Mouse (Mus musculus) C2C12 (cell line): ENCODE measurements around the gene Zfp691. TPM values are rescaled to one million over a fixed set of nuclear protein-coding genes. Genes with fewer than 3 reads are reported as not detected.

Experiments used
- H3K27me3 ChIP-seq: one replicate; pipeline ENCODE4 v1.6.1; 2011; ENCODE audit not compliant: control insufficient read depth, insufficient read depth, insufficient read length
- H3K36me3 ChIP-seq: one replicate; pipeline ENCODE4 v1.6.1; 2011; ENCODE audit not compliant: control insufficient read depth, insufficient read depth
- H3K4me3 ChIP-seq: one replicate; pipeline ENCODE4 v1.5.1; 2011; ENCODE audit warnings: mild to moderate bottlenecking, control low read depth; ENCODE audit not compliant: poor library complexity, insufficient read depth, severe bottlenecking
- H3K79me2 ChIP-seq: one replicate; pipeline ENCODE4 v1.6.1; 2011; ENCODE audit not compliant: control insufficient read depth, insufficient read depth
- H3K79me3 ChIP-seq: one replicate; pipeline ENCODE4 v1.6.1; 2011; ENCODE audit warnings: low read depth, control low read depth
- H3ac ChIP-seq: one replicate; pipeline ENCODE3; 2011; ENCODE audit warnings: low read depth; ENCODE audit not compliant: control insufficient read depth, insufficient read length
- CEBPB ChIP-seq: IDR thresholded peaks from one replicate; pipeline ENCODE4 v1.6.1; 2011; ENCODE audit warnings: low read depth, mild to moderate bottlenecking, control low read depth, moderate library complexity
- CTCF ChIP-seq: IDR thresholded peaks from one replicate; pipeline ENCODE4 v1.5.1; 2011; ENCODE audit not compliant: control insufficient read depth, insufficient read depth, insufficient read length
- FOSL1 ChIP-seq: IDR thresholded peaks from one replicate; pipeline ENCODE4 v1.8.0; 2011; ENCODE audit warnings: mild to moderate bottlenecking, low read length; ENCODE audit not compliant: poor library complexity, insufficient read depth, severe bottlenecking
- MAX ChIP-seq: IDR thresholded peaks from one replicate; pipeline ENCODE4 v1.6.1; 2011; ENCODE audit warnings: mild to moderate bottlenecking, control low read depth
- MYOD1 ChIP-seq: IDR thresholded peaks from one replicate; pipeline ENCODE4 v1.6.1; 2011; ENCODE audit warnings: low read depth; ENCODE audit not compliant: control insufficient read depth, insufficient read length
- MYOG ChIP-seq: IDR thresholded peaks from one replicate; pipeline ENCODE4 v1.6.1; 2011; ENCODE audit not compliant: control insufficient read depth, insufficient read length; ENCODE audit errors: extremely low read depth
- USF1 ChIP-seq: IDR thresholded peaks from one replicate; pipeline ENCODE4 v1.6.1; 2011; ENCODE audit warnings: low read depth, mild to moderate bottlenecking, control low read depth, moderate library complexity
- polyA plus RNA-seq: library from polyadenylated mRNA; unstranded; fragments of >200 nt; fragmentation: generic; extraction: Trizol; gene quantifications from one replicate; pipeline ENCODE4 v1.2.1, GENCODE M21; 2012; ENCODE audit warnings: missing spikeins

Zfp691 gene
- polyA plus RNA-seq, 1 experiment, result 4.8 TPM

DNA sequence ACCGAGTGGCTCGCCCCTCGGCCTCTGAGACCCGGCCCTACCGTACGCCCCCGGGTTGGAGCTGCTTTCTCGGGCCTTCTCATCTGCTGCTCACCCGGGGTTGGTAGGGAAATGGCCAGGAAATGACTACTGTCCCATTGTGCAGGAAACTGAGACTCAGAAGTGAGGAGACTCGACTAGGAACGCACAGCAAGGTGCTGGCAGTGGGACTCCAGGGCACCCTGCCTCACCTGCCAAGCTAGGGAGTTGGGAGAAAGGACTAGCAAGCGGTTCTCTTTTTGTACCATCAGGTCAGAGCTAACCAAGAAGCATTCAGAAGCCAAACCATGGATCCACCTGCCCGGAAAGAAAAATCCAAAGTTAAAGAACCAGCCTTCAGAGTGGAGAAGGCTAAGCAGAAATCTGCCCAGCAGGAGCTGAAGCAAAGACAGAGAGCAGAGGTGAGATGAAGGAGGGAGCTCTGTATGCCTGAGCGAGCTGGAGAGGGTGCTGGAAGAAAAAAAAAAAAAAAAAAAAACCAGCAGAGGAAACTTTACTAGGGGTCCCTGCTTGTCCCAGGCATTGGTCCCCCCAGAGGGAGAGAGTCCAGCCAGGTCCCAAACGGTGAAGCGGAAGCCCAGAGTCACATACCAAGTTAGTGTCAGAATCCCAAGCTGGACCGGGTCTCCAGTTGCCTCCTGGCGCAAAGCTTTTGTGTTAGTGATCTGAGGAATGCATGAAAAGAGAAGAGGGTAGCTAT lies 21.8 kb upstream of the Zfp691 start:
- H3K36me3 ChIP-seq, result no peaks in the 10 kb centered on the region
- TF ChIP-seq MYOG (no peak), CTCF (no peak), MAX (no peak), CEBPB (no peak)

DNA sequence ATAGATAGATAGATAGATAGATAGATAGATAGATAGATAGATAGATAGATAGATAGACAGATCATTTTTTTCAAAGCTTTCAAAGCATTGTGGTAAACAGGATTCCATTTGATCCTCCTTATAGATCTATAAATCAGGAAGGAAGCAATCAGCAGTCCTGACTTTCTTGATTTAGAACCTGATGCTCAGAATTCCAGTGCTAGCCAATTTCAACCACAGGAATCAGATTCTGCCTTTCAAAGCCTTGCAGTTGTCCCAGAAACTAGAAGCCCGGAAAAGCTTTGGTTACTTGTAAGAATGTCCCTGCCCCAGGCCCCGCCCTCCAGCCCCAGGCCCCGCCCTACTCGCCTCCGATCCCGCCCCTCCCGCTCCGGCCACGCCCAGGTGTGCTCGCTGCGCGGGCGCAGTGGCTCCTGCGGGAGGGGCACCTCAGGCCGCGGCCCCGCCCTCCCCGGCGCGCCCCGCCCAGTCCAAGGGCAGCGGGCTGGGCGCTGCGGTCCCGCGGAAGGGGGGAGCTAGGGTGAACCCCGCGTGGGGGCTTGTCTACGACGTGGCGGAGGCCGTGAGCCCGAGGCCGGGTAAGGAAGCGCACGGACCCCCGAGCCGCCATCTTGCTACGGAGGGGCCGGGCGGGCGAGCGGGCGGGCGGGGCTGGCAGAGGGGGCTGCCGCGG lies 21.1 kb upstream of the Zfp691 start, which contains the start of gene Svbp:
Gene Svbp (plus strand): TSS at position 398 of the 673 bp plus-strand sequence.
- no peak for TF ChIP-seq USF1
- TF ChIP-seq FOSL1, result no peak
- no peak for TF ChIP-seq MYOG
- TF ChIP-seq MAX, result no peak
- no peak for TF ChIP-seq MYOD1
- TF ChIP-seq CEBPB, result no peak
- TF ChIP-seq CTCF, result no peak
- H3K79me3 ChIP-seq, result no peaks in the 10 kb centered on the region
- H3K36me3 ChIP-seq, result no peaks in the 10 kb centered on the region
- H3K79me2 ChIP-seq, result no peaks in the 10 kb centered on the region
- peak within 1 kb of the TSS; percentile 82 for H3ac ChIP-seq
- H3K27me3 ChIP-seq, result no peaks in the 10 kb centered on the region
- H3K4me3 ChIP-seq, result peak within 1 kb of the TSS; percentile 43

More for the DNA sequence above, 21.8 kb upstream of the Zfp691 start:
- Histone ChIP-seq H3K79me2 (no peaks in the 10 kb centered on the region), H3ac (peak overlapping the region; percentile 82), H3K4me3 (peak overlapping the region; percentile 43), H3K27me3 (no peaks in the 10 kb centered on the region), H3K79me3 (no peaks in the 10 kb centered on the region)

DNA sequence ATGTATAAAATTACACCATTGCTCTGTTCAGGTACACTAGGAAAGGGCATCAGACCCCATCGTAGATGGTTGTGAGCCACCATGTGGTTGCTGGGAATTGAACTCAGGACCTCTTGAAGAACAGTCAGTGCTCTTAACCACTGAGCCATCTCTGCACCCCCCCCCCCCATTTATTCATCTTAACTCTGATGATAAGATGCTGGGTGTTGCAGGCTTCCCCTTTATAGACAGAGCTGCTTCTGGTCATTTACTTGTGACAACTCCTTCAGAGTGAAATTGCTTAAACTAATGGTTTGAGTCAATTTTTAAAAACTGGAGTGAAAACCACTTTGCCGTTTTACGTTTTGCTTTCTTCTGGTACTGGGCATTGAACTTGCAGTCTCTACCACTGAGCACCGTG lies 18.8 kb upstream of the Zfp691 start:
- no peak for TF ChIP-seq FOSL1
- Histone ChIP-seq H3K79me3 (no peaks in the 10 kb centered on the region), H3K27me3 (no peaks in the 10 kb centered on the region), H3K4me3 (no peak overlapping the region), H3K36me3 (no peaks in the 10 kb centered on the region), H3K79me2 (no peaks in the 10 kb centered on the region), H3ac (no peak overlapping the region)

DNA sequence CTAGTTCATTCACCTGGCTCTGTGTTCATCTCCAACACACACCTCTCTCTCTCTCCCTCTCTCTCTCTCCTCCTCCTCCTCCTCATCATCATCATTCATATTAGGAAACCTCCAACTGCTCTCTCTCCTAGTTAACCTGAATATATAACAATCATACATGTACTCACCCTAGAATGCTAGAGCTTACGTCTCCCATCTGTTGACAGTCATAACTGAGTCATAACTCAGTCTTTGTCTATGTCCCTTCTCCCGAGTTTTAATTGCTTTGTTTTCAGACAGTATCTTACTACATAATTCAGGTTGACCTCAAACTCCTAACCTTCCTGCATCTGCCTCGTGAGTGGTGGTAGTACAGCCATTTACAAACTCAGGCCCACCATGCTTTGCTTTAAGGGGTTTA lies 17.3 kb upstream of the Zfp691 start:
- no peak for TF ChIP-seq CEBPB
- TF ChIP-seq MYOG, result no peak
- no peak for TF ChIP-seq FOSL1
- TF ChIP-seq CTCF, result no peak
- no peak for TF ChIP-seq USF1
- TF ChIP-seq MYOD1, result no peak
- TF ChIP-seq MAX, result no peak
- Histone ChIP-seq H3K79me2 (no peaks in the 10 kb centered on the region), H3K36me3 (no peaks in the 10 kb centered on the region), H3K27me3 (no peaks in the 10 kb centered on the region), H3ac (no peak overlapping the region), H3K4me3 (no peak overlapping the region), H3K79me3 (no peaks in the 10 kb centered on the region)

DNA sequence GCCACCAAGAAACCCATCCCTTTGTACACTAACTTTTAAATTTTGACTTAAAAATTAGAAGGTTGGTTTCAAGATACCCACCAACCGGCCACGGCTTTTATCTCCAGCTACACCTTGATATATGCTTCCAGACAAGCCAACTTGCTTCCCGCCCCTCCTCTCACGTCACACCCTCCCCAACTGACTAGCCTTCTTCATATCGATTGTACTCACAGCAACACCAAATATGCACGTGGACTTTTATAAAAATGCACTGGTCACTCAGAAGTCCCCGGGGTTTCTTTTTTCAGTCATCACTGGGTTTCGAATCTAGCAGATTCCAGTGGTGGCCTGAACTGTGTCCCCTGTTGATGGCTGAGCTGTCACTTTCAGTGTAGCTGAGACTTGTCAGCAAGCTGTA lies 16.6 kb upstream of the Zfp691 start:
- no peak overlapping the region for H3ac ChIP-seq
- no peaks in the 10 kb centered on the region for H3K36me3 ChIP-seq
- no peak for TF ChIP-seq MAX
- no peak for TF ChIP-seq USF1
- TF ChIP-seq FOSL1, result no peak
- TF ChIP-seq CEBPB, result no peak

DNA sequence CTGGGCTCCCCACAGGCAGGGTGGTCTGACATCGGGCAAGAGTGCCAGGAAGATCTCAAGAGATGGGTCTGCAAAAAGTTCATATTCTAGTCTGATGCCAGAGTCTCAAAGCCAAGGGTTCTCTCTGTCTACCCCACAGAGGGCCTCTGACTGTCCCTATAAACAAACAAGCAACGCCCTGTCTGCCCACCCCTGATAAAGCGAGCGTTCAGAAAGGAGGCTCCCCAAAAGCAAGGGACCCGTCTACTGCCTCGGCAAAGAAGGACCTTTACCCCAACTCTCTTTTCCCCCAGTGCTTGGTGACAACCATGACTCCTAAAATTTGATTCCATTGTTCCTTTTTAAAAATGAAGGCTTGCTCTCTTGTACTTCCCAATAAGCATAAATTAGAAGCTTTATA lies 15.9 kb upstream of the Zfp691 start, which contains the start of gene Ermap:
Gene Ermap (minus strand): TSS at position 148 of the 400 bp plus-strand sequence.
- Histone ChIP-seq H3ac (no peak within 1 kb of the TSS), H3K79me3 (no peaks in the 10 kb centered on the region), H3K27me3 (no peaks in the 10 kb centered on the region), H3K4me3 (no peak within 1 kb of the TSS), H3K79me2 (no peaks in the 10 kb centered on the region), H3K36me3 (no peaks in the 10 kb centered on the region)
- no peak for TF ChIP-seq MYOD1
- no peak for TF ChIP-seq MAX
- TF ChIP-seq FOSL1, result no peak

More for the DNA sequence above, 16.6 kb upstream of the Zfp691 start:
- no peaks in the 10 kb centered on the region for H3K79me2 ChIP-seq
- no peaks in the 10 kb centered on the region for H3K79me3 ChIP-seq
- no peak overlapping the region for H3K4me3 ChIP-seq
- H3K27me3 ChIP-seq, result no peaks in the 10 kb centered on the region
